Mouse (Mus musculus) lung, embryonic 16.5 days (tissue): ENCODE measurements around the gene Kazn. TPM values are rescaled to one million over a fixed set of nuclear protein-coding genes. Genes with fewer than 3 reads are reported as not detected.
A peak's percentile ranks its signal among the peaks of the same experiment; 100 is the strongest.

ENCODE experiments used
- ATAC-seq: fragments of 200-750 bp; cut with Nextera tagmentation; 2 replicates; pipeline ENCODE4 v1.8.0; 2017; ENCODE audit warnings: low read depth, mild to moderate bottlenecking, moderate library complexity
- H3K27ac ChIP-seq: fragments of 300-500 bp; sonication (generic); 2 replicates; pipeline ENCODE4 v1.5.1; 2014; ENCODE audit warnings: mild to moderate bottlenecking, control low read depth, low read length
- H3K27me3 ChIP-seq: fragments of 300-500 bp; sonication (generic); 2 replicates; pipeline ENCODE4 v1.6.1; 2014; ENCODE audit warnings: low read depth, low read length, mixed read lengths; ENCODE audit not compliant: control insufficient read depth, insufficient read depth
- H3K36me3 ChIP-seq: fragments of 300-500 bp; sonication (generic); 2 replicates; pipeline ENCODE4 v1.6.1; 2014; ENCODE audit warnings: low read length; ENCODE audit not compliant: control insufficient read depth, insufficient read depth
- H3K4me1 ChIP-seq: fragments of 300-500 bp; sonication (generic); replicated peaks from 2 replicates; pipeline ENCODE4 v1.6.1; 2014; ENCODE audit warnings: low read length, mixed read lengths; ENCODE audit not compliant: control insufficient read depth, insufficient read depth
- H3K4me2 ChIP-seq: fragments of 300-500 bp; sonication (generic); 2 replicates; pipeline ENCODE4 v1.6.1; 2014; ENCODE audit warnings: low read depth, low read length, control low read depth
- H3K4me3 ChIP-seq: fragments of 300-500 bp; sonication (generic); 2 replicates; pipeline ENCODE4 v1.5.1; 2014; ENCODE audit warnings: mild to moderate bottlenecking, low read length, control low read depth
- H3K9ac ChIP-seq: fragments of 300-500 bp; sonication (generic); 2 replicates; pipeline ENCODE4 v1.6.1; 2014; ENCODE audit warnings: low read length, control low read depth
- H3K9me3 ChIP-seq: fragments of 300-500 bp; sonication (generic); 2 replicates; pipeline ENCODE4 v1.6.1; 2016; ENCODE audit warnings: low read length; ENCODE audit not compliant: control insufficient read depth
- WGBS: fragments of 180-500 bp; shearing (Covaris S2); extraction: QIAGEN DNeasy Blood & Tissue Kit; methylation state at CpG from one replicate; pipeline ENCODE4 v1.1.7; 2014; 5-methylcytosine and 5-hydroxymethylcytosine counted together
- polyA plus RNA-seq: library from polyadenylated mRNA; unstranded; fragments of >200 nt; fragmentation: Nextera tagmentation; extraction: Ambion mirVana; gene quantifications from 2 replicates; pipeline ENCODE4 v1.2.1, GENCODE M21; 2015

The Kazn gene
- polyA plus RNA-seq, 1 experiment from 2014 or later, result 11.4 TPM

DNA sequence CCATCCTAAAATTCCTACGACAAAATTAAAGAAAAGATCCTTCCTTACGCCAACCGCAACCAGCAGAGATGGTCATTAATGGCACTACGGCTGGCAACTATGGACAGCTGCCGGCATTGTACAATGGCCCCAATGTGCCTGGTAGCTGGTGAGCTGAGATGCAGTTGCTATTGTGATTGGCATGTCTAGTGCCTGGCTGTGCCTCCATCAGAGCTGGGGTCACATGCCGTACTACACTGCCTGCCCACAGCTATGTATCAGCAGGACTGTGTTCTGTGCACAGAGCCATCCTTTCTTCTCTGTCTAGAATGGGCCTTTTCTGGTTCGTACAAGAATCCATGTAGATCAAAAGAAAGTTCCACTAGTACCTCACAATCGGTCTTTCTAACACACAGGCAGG lies 49.2 kb downstream of the Kazn start:
- H3K4me1 ChIP-seq, result peaks cover 13% of the 10 kb centered on the region
- H3K27me3 ChIP-seq, result no peaks in the 10 kb centered on the region
- no peak for ATAC-seq
- H3K4me3 ChIP-seq, result no peak overlapping the region
- H3K9ac ChIP-seq, result no peak overlapping the region
- H3K27ac ChIP-seq, result no peak overlapping the region
- no peak overlapping the region for H3K4me2 ChIP-seq
- 89% methylated on average over 8 of the region's 8 CpGs for WGBS
- H3K36me3 ChIP-seq, result no peaks in the 10 kb centered on the region
- no peaks in the 10 kb centered on the region for H3K9me3 ChIP-seq

DNA sequence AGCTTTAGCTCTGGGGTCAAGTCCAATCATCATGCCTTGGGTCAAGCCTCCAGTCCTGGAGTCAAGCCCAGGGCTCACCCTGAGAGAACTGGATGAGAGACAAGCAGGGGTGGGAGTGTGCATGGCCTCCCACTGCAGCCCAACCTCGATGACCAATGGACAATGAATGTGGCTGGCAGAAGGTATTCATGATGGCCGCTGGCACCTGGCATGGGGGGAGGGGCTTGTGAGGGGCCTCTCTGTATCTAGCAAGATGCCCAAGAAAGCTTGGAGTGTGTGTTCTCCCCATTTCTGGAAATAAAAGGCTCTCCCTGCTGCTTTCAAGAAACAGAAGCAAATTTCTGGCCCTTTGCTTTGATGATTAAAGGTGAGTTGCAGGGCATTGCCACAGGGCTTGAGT lies 50.7 kb downstream of the Kazn start:
- Histone ChIP-seq H3K27me3 (no peaks in the 10 kb centered on the region), H3K4me3 (no peak overlapping the region)
- WGBS, result 65% methylated on average over 2 of the region's 2 CpGs

DNA sequence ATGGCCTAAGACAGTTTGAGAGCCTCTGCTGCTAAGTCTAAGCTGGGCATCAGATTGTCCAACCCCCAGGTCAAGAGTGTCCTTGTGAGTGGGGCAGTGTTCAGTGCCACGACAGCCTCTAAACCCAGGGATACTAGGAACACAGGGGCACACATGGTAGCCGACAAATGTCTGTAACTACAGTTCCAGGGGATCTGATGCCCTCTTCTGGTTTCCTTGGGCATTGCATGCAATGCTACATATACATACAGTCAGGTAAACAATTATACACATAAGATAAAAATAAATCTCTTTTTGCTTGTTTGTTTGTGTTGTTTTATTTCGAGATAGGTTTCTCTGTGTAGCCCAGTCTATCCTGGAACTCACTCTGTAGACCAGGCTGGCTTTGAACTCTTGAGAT lies 53.0 kb downstream of the Kazn start:
- Histone ChIP-seq H3K4me1 (peaks cover 24% of the 10 kb centered on the region), H3K9me3 (no peaks in the 10 kb centered on the region), H3K36me3 (no peaks in the 10 kb centered on the region), H3K27me3 (no peaks in the 10 kb centered on the region), H3K27ac (no peak overlapping the region), H3K4me3 (no peak overlapping the region), H3K9ac (no peak overlapping the region), H3K4me2 (no peak overlapping the region)
- 91% methylated on average over 3 of the region's 3 CpGs for WGBS
- ATAC-seq, result no peak

More for the DNA sequence above, 50.7 kb downstream of the Kazn start:
- no peak overlapping the region for H3K27ac ChIP-seq
- no peak overlapping the region for H3K4me2 ChIP-seq
- H3K9ac ChIP-seq, result no peak overlapping the region
- H3K4me1 ChIP-seq, result peaks cover 10% of the 10 kb centered on the region
- H3K9me3 ChIP-seq, result no peaks in the 10 kb centered on the region
- H3K36me3 ChIP-seq, result no peaks in the 10 kb centered on the region
- ATAC-seq, result no peak

DNA sequence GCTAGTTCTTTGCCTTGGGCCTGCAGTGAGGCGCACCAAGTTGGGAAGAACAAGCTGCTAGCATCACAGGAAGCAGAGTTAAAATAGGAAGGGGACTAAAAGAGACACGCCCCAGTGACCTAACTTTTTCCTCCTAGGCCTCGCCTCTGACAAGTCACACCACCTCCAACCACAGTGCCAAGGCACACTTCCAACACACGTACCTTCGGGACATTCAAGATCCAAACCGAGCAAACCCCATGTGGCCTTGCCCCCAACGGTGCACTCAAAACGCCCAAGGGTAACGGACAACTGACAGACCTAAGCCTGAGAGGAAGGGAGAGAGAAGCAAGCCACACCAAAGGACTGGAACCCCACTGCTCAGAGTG lies 53.7 kb downstream of the Kazn start:
- Histone ChIP-seq H3K4me2 (no peak overlapping the region), H3K27ac (0 out of 2 replicates have a peak overlapping the region, but pooled peaks have one; percentile 10), H3K4me1 (peaks cover 31% of the 10 kb centered on the region), H3K27me3 (no peaks in the 10 kb centered on the region), H3K9ac (no peak overlapping the region), H3K36me3 (no peaks in the 10 kb centered on the region), H3K4me3 (no peak overlapping the region), H3K9me3 (no peaks in the 10 kb centered on the region)
- 80% methylated on average over 9 of the region's 9 CpGs for WGBS
- ATAC-seq, result no peak

DNA sequence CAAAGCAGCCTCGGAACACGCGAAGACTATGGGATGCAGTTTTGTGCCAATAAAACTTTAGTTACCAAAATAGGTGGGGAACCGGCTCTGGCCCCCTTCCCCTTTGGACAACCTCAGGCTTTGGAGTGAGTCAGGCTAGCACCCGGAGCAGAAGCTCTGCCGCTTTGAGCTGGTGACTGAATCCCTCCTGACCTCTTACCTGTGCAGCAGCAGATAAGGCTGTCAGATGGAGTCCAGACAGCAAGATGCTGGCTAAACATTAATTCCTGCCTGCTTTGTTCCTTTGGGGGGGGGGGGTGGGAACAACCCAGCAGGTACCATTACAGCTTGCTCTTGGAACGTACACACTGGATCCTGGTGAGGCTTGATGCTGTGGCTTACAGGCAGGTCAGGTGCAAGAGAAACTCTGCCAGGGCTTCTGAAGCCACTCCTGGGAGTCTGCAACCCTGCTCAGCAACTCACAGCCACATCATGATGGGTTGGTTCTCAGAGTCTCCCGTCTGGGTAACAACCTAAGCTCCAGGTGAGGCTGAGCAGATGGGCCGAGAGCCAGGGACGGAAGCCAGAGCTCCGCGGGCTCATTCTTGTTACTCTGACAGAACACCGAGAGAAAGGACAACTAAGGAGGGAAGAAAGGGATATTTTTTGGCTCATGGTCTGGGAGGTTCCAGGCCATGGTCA lies 54.2 kb downstream of the Kazn start:
- H3K4me2 ChIP-seq, result no peak overlapping the region
- peaks cover 34% of the 10 kb centered on the region for H3K4me1 ChIP-seq
- ATAC-seq, result no peak
- H3K27ac ChIP-seq, result 0 out of 2 replicates have a peak overlapping the region, but pooled peaks have one; percentile 10
- H3K36me3 ChIP-seq, result no peaks in the 10 kb centered on the region
- WGBS, result 65% methylated on average over 13 of the region's 13 CpGs
- H3K9me3 ChIP-seq, result no peaks in the 10 kb centered on the region
- no peaks in the 10 kb centered on the region for H3K27me3 ChIP-seq
- no peak overlapping the region for H3K4me3 ChIP-seq
- H3K9ac ChIP-seq, result no peak overlapping the region

DNA sequence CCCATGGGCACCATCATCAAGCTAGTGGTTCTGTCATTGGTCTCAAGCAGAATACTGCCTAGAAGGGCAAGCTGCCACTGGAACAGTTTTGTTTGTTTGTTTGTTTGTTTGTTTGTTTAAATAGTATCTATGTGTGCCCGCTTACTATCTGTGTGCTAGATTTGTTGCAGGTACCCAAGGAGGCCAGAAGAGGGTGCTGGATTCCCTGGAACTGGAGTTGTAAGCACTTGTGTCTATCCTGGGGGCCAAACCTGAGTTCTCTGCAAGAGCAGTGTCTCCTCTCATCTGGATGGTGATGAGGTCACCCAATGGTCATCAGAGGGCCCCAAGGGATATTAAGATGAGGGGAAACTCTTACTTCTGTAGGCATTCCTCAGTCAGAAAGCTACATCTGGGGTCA lies 55.6 kb downstream of the Kazn start:
- Histone ChIP-seq H3K4me2 (no peak overlapping the region), H3K27ac (no peak overlapping the region), H3K9me3 (no peaks in the 10 kb centered on the region), H3K36me3 (no peaks in the 10 kb centered on the region), H3K9ac (no peak overlapping the region), H3K27me3 (no peaks in the 10 kb centered on the region), H3K4me1 (peaks cover 46% of the 10 kb centered on the region), H3K4me3 (no peak overlapping the region)
- no peak for ATAC-seq
- 67% methylated on average over 1 of the region's 1 CpGs for WGBS

DNA sequence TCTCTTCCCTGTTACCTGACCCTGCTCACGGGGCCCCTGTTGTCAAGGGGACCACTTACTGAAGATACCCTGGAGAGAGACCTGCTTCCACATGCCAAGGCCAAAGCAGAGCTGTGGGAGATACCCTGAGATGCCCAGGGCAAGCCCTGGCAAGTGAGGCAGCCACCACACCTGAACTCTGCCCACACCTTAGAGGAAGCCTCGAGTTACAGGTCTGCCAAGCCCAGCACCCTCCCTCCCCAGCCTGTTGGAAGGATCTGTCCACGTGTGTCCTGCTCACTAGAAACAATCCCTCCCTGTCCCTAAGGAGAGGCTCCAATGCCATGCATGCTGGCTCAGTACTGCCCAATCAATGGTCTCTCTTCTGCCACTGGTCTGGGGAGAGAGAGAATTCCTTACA lies 56.2 kb downstream of the Kazn start:
- H3K27me3 ChIP-seq, result no peaks in the 10 kb centered on the region
- 64% methylated on average over 3 of the region's 3 CpGs for WGBS
- no peaks in the 10 kb centered on the region for H3K36me3 ChIP-seq
- no peak overlapping the region for H3K9ac ChIP-seq
- peaks cover 49% of the 10 kb centered on the region for H3K4me1 ChIP-seq
- ATAC-seq, result no peak
- no peak overlapping the region for H3K27ac ChIP-seq
- H3K9me3 ChIP-seq, result no peaks in the 10 kb centered on the region
- H3K4me2 ChIP-seq, result no peak overlapping the region
- H3K4me3 ChIP-seq, result no peak overlapping the region

DNA sequence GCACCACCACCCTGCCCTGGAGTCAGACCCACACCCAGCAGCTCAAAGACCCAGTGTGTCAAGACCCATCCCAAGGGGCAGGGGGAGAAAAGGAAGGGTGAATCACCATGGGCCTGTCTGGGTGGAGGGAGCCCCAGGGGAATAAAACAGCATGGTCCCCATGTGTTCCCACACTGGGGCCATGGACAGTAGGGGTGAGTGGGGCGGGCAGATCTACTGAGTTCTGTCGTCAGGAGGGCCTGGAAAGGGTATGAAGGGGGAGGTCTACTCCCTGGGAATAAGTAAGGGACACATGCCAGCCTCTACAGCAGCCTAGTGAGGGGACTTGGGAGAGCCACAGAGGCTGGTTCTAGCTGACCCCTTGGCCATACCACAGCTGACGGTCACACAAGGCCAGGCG lies 57.6 kb downstream of the Kazn start:
- 72% methylated on average over 4 of the region's 4 CpGs for WGBS
- Histone ChIP-seq H3K4me1 (peaks cover 52% of the 10 kb centered on the region), H3K27ac (peak overlapping the region; percentile 95), H3K36me3 (no peaks in the 10 kb centered on the region), H3K27me3 (no peaks in the 10 kb centered on the region), H3K4me2 (no peak overlapping the region), H3K9me3 (peaks cover 3% of the 10 kb centered on the region; the same call in 1 of the 2 replicates), H3K9ac (0 out of 2 replicates have a peak overlapping the region, but pooled peaks have one; percentile 1), H3K4me3 (no peak overlapping the region)
- no peak for ATAC-seq

DNA sequence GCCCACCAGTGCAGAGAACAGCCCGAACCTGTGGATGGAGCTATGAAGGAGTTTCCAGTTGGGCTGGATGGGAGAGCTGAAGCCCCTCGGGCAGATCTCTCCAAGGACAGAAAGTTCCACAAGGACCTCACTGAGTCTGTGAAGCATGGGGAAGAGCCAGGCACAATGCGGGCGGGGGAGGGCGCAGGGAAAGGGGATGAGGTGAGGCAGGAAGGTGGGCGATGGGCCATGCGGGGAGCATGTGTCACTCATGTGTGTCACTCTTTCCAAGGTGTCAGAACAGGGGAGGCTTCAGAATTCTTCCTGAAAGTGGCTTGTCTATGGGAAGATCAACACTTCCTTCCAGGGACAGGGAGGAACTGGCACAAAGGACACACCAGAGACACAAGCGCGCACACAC lies 58.3 kb downstream of the Kazn start:
- peaks cover 3% of the 10 kb centered on the region; the same call in 1 of the 2 replicates for H3K9me3 ChIP-seq
- no peak; the same call in 1 of the 2 replicates for ATAC-seq
- no peaks in the 10 kb centered on the region for H3K36me3 ChIP-seq
- peak overlapping the region; percentile 95 for H3K27ac ChIP-seq
- H3K27me3 ChIP-seq, result no peaks in the 10 kb centered on the region
- no peak overlapping the region for H3K4me3 ChIP-seq
- H3K4me1 ChIP-seq, result peaks cover 52% of the 10 kb centered on the region
- 58% methylated on average over 9 of the region's 9 CpGs for WGBS
- no peak overlapping the region for H3K4me2 ChIP-seq
- H3K9ac ChIP-seq, result peak overlapping the region; percentile 1; the same call in 1 of the 2 replicates
